Mouse (Mus musculus): ENCODE measurements around the gene Cgas.

Cgas gene

GRCm38 (mm10) chr9:78428185-78428584 is 14.9 kb downstream of the Cgas start:
- Histone ChIP-seq H3K9me3 (ENCODE audit: low read length) (no peaks in the 10 kb centered on the region), H3K4me1 (replicated peaks; ENCODE audit: low read depth, low read length) (peaks cover 21% of the 10 kb centered on the region), H3K36me3 (ENCODE audit: insufficient read depth, low read length) (peaks cover 13% of the 10 kb centered on the region), H3K27me3 (ENCODE audit: insufficient read depth, low read length) (peaks cover 12% of the 10 kb centered on the region), H3K4me3 (replicated peaks; ENCODE audit: low read length) (0 out of 2 replicates have a peak overlapping the region, but pooled peaks have one; percentile 70)
- no peak for TF ChIP-seq POU5F1 (IDR thresholded peaks at IDR 0.05; ENCODE audit: borderline replicate concordance, low read length)
- no peak for TF ChIP-seq CTCF (conservative IDR thresholded peaks at IDR 0.05; ENCODE audit: low read length)
- no peak for TF ChIP-seq NANOG (IDR thresholded peaks at IDR 0.05; ENCODE audit: borderline replicate concordance, low read length)

- no peak for TF ChIP-seq NANOG (IDR thresholded peaks at IDR 0.05; ENCODE audit: borderline replicate concordance, low read length)
- TF ChIP-seq CTCF (conservative IDR thresholded peaks at IDR 0.05; ENCODE audit: low read length), result no peak
- no peak for TF ChIP-seq POU5F1 (IDR thresholded peaks at IDR 0.05; ENCODE audit: borderline replicate concordance, low read length)
- no peaks in the 10 kb centered on the region for H3K9me3 ChIP-seq (ENCODE audit: low read length)
- H3K36me3 ChIP-seq (ENCODE audit: insufficient read depth, low read length), result peaks cover 13% of the 10 kb centered on the region
- peaks cover 12% of the 10 kb centered on the region for H3K27me3 ChIP-seq (ENCODE audit: insufficient read depth, low read length)
- H3K4me1 ChIP-seq (replicated peaks; ENCODE audit: low read depth, low read length), result peaks cover 18% of the 10 kb centered on the region
- H3K4me3 ChIP-seq (replicated peaks; ENCODE audit: low read length), result peak overlapping the region; percentile 70
Observed at GRCm38 (mm10) chr9:78427362-78427781, 15.7 kb downstream of the Cgas start.

GRCm38 (mm10) chr9:78401596-78401995 is 41.4 kb downstream of the Cgas start:
- H3K27me3 ChIP-seq (ENCODE audit: insufficient read depth, low read length), result peaks cover 9% of the 10 kb centered on the region
- H3K36me3 ChIP-seq (ENCODE audit: insufficient read depth, low read length), result peaks cover 61% of the 10 kb centered on the region
- TF ChIP-seq POU5F1 (IDR thresholded peaks at IDR 0.05; ENCODE audit: borderline replicate concordance, low read length), result no peak
- TF ChIP-seq NANOG (IDR thresholded peaks at IDR 0.05; ENCODE audit: borderline replicate concordance, low read length), result no peak
- no peak for TF ChIP-seq CTCF (conservative IDR thresholded peaks at IDR 0.05; ENCODE audit: low read length)
- H3K4me3 ChIP-seq (replicated peaks; ENCODE audit: low read length), result no peak overlapping the region
- H3K9me3 ChIP-seq (ENCODE audit: low read length), result no peaks in the 10 kb centered on the region
- H3K4me1 ChIP-seq (replicated peaks; ENCODE audit: low read depth, low read length), result peaks cover 15% of the 10 kb centered on the region

GRCm38 (mm10) chr9:78400570-78400969 is 42.5 kb downstream of the Cgas start:
- Histone ChIP-seq H3K27me3 (ENCODE audit: insufficient read depth, low read length) (peaks cover 17% of the 10 kb centered on the region), H3K4me1 (replicated peaks; ENCODE audit: low read depth, low read length) (peaks cover 20% of the 10 kb centered on the region), H3K36me3 (ENCODE audit: insufficient read depth, low read length) (peaks cover 53% of the 10 kb centered on the region), H3K4me3 (replicated peaks; ENCODE audit: low read length) (no peak overlapping the region), H3K9me3 (ENCODE audit: low read length) (no peaks in the 10 kb centered on the region)
- TF ChIP-seq POU5F1 (IDR thresholded peaks at IDR 0.05; ENCODE audit: borderline replicate concordance, low read length), result no peak
- TF ChIP-seq NANOG (IDR thresholded peaks at IDR 0.05; ENCODE audit: borderline replicate concordance, low read length), result no peak
- TF ChIP-seq CTCF (conservative IDR thresholded peaks at IDR 0.05; ENCODE audit: low read length), result no peak

GRCm38 (mm10) chr9:78396517-78396916 is 46.5 kb downstream of the Cgas start:
- no peaks in the 10 kb centered on the region for H3K9me3 ChIP-seq (ENCODE audit: low read length)
- H3K36me3 ChIP-seq (ENCODE audit: insufficient read depth, low read length), result peaks cover 24% of the 10 kb centered on the region
- peaks cover 37% of the 10 kb centered on the region for H3K4me1 ChIP-seq (replicated peaks; ENCODE audit: low read depth, low read length)
- peaks cover 55% of the 10 kb centered on the region for H3K27me3 ChIP-seq (ENCODE audit: insufficient read depth, low read length)
- TF ChIP-seq CTCF (conservative IDR thresholded peaks at IDR 0.05; ENCODE audit: low read length) (no peak), NANOG (IDR thresholded peaks at IDR 0.05; ENCODE audit: borderline replicate concordance, low read length) (no peak), POU5F1 (IDR thresholded peaks at IDR 0.05; ENCODE audit: borderline replicate concordance, low read length) (no peak)
- peak overlapping the region; percentile 84 for H3K4me3 ChIP-seq (replicated peaks; ENCODE audit: low read length)

GRCm38 (mm10) chr9:78395630-78396351 is 47.2 kb downstream of the Cgas start, which contains the start of gene Ddx43:
Ddx43 (plus strand) TSS chr9:78395777.
- peaks cover 17% of the 10 kb centered on the region for H3K36me3 ChIP-seq (ENCODE audit: insufficient read depth, low read length)
- TF ChIP-seq CTCF (conservative IDR thresholded peaks at IDR 0.05; ENCODE audit: low read length), result no peak
- no peak for TF ChIP-seq POU5F1 (IDR thresholded peaks at IDR 0.05; ENCODE audit: borderline replicate concordance, low read length)
- TF ChIP-seq NANOG (IDR thresholded peaks at IDR 0.05; ENCODE audit: borderline replicate concordance, low read length), result no peak

GRCm38 (mm10) chr9:78395244-78395629 is 47.8 kb downstream of the Cgas start:
- Histone ChIP-seq H3K36me3 (ENCODE audit: insufficient read depth, low read length) (peaks cover 11% of the 10 kb centered on the region), H3K27me3 (ENCODE audit: insufficient read depth, low read length) (peaks cover 58% of the 10 kb centered on the region), H3K9me3 (ENCODE audit: low read length) (no peaks in the 10 kb centered on the region), H3K4me1 (replicated peaks; ENCODE audit: low read depth, low read length) (peaks cover 37% of the 10 kb centered on the region), H3K4me3 (replicated peaks; ENCODE audit: low read length) (peak overlapping the region; percentile 84; the same call in 1 of the 2 replicates)
- no peak for TF ChIP-seq NANOG (IDR thresholded peaks at IDR 0.05; ENCODE audit: borderline replicate concordance, low read length)
- no peak for TF ChIP-seq POU5F1 (IDR thresholded peaks at IDR 0.05; ENCODE audit: borderline replicate concordance, low read length)
- TF ChIP-seq CTCF (conservative IDR thresholded peaks at IDR 0.05; ENCODE audit: low read length), result no peak

More at GRCm38 (mm10) chr9:78395630-78396351, 47.2 kb downstream of the Cgas start, which contains the start of gene Ddx43:
- H3K27me3 ChIP-seq (ENCODE audit: insufficient read depth, low read length), result peaks cover 58% of the 10 kb centered on the region
- no peaks in the 10 kb centered on the region for H3K9me3 ChIP-seq (ENCODE audit: low read length)
- peak within 1 kb of the TSS; percentile 84 for H3K4me3 ChIP-seq (replicated peaks; ENCODE audit: low read length)
- peaks cover 37% of the 10 kb centered on the region for H3K4me1 ChIP-seq (replicated peaks; ENCODE audit: low read depth, low read length)

- H3K9me3 ChIP-seq (ENCODE audit: low read length), result no peaks in the 10 kb centered on the region
- H3K4me3 ChIP-seq (replicated peaks; ENCODE audit: low read length), result no peak overlapping the region
- TF ChIP-seq CTCF (conservative IDR thresholded peaks at IDR 0.05; ENCODE audit: low read length) (no peak), POU5F1 (IDR thresholded peaks at IDR 0.05; ENCODE audit: borderline replicate concordance, low read length) (no peak), NANOG (IDR thresholded peaks at IDR 0.05; ENCODE audit: borderline replicate concordance, low read length) (no peak)
- H3K27me3 ChIP-seq (ENCODE audit: insufficient read depth, low read length), result peaks cover 58% of the 10 kb centered on the region
- peaks cover 9% of the 10 kb centered on the region for H3K36me3 ChIP-seq (ENCODE audit: insufficient read depth, low read length)
- H3K4me1 ChIP-seq (replicated peaks; ENCODE audit: low read depth, low read length), result peaks cover 42% of the 10 kb centered on the region
Observed at GRCm38 (mm10) chr9:78394602-78395001, 48.4 kb downstream of the Cgas start.

Measured in E14TG2a.4 (cell line).